Mouse (Mus musculus): ENCODE results near the gene Man1b1.

Man1b1 gene

DNA sequence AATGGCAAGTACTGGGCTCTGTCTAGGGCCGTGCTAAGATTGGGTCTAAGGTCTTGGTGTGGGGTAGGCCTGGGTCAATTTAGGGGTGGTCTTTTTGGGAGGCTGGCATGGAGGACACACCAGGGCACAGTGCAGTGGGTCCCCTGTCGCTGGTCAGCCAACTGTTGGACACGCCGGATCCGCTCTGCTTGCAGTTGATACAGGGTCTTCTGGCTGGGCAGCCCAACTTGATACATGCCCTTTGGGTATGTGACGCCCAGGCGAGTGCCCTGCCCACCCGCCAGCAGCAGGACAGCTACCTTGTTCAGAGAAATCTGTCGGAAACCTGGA lies 32.6 kb downstream of the Man1b1 start:
- DNase-seq = no peak

DNA sequence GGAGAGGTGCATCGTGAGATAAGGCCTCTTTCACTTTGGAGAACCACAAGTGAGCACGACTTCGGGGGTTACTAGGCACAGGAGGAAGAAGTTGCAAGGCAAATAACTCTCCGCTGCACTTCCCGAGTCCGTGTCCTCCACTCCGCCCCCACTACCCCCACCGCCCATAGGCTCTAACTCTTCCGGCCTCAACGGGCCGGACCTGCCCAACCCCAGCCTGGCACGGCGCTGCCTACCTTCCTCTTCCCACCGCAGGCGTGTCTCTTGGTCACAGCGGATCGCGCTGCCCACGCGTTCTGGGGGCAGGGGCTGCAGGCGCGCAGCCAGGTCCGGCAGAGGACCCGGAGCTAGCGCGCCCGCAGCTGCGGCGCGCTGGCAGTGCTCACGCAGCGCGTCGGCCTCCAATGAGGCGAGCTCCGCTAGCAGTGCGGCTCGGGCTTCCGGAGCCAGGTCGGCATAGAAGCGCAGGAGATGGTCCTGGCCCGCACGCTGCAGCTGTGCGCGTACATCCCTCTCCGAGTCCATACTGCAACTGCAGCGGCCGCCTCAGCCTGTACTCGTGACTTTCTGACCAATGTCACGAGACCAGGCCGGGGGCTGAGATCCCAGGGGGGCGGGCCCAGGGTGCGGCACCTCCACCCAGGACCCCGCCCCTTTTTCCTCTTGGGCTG lies 33.1 kb downstream of the Man1b1 start, which contains the start of gene Uap1l1:
TSS of gene Uap1l1 (minus strand) at position 592 of the 671 bp plus-strand sequence.
- peak; percentile 92 for DNase-seq

DNA sequence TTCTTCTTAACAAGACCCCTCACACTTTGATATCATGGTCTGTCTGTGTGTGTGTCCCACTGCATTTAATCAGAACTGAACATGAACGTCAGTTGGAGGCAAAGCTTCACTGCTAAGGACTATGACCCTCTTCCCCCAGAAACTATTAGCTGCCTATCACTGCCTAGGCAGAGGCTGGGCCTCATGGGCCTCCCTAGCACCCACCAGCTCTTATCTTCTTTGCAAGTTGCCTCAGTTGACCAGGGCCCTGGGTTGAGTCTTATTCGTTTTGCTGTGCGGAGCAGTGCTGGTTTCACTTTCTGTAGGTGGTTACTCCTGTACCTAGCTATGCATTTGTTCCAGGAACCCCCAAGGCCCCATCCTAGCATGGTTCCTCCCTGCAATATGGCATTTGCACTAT lies 37.9 kb downstream of the Man1b1 start:
- DNase-seq = no peak

DNA sequence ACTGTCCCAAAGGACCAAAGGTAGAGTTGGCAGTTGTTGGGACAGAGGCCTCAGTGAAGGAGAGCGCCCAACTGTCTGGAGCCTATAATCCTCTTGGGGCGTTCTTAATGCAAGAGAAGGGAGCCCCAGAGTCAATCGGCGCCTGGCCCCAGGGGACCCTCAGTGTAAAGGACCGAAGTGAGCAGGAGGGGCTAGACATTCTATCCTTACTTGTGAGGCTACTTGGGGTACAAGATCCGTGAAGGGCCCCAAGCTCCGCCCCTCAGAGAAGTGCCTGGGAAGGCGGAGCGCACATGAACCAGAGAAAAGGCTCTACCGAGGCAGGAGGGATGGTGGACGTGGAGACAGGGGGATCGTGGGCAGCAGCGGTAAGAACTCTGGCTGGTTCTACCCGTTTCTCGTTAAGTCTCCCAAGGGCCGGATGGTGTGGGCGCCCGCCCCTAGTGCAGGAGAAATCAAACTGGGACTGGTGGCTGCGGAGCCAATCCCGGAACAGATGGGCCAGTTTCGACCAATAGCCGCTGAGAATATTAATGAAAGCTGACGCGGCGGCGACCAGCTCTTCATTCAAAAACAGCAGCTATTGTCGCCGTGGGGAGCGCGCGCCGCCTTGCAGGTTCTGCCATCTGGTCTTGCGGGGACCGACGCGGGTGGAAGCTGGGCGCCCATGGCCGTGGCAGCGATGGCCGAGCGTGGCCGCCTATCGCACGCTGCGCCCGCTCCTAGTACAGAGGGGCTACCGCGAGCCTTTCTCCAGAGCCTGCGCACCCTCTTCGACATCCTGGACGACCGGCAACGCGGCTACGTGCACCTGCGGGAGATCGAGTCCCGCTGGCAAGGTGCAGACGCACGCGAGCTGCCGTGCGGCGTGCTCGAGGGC lies 39.9 kb downstream of the Man1b1 start, which contains the start of gene Sapcd2:
TSS of gene Sapcd2 (plus strand) at position 558 of the 880 bp plus-strand sequence.
- DNase-seq = peak; percentile 92

DNA sequence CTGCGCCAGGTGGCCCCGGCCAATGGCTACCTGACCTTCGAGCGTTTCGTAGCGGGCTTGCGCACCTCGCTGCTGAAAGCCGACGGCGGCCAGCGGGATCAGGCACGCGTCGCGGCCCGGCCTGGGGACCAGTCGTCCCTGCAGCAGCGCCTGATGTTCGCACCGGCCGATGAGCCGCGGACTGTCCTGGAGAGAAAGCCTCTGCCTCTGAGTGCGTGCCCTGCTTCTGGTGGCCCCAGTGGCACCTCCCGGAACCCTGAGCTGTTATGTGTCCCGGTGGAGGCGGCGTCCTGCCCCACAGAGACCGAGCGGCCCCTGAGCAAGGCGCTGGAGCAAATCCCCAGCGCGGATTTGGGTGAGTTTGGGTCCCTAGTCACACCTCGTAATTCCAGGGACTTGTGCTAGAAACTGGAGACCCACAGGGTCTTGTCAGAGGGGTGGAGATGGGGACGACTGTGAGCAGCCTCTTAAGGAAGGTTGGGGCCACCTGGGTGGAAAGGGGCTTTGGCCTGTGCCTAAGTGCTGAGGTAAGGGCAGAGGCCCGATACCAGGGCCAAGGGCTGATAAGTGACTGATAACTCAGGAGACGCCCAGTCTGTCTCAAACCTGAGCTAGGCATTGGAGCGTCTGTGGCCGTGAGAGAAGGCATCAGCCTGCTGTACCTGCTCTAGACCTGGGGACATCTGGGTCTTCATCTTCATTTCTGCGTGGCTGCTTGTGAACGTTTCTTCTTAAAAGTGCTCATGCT lies 40.7 kb downstream of the Man1b1 start:
- no peak for DNase-seq

DNA sequence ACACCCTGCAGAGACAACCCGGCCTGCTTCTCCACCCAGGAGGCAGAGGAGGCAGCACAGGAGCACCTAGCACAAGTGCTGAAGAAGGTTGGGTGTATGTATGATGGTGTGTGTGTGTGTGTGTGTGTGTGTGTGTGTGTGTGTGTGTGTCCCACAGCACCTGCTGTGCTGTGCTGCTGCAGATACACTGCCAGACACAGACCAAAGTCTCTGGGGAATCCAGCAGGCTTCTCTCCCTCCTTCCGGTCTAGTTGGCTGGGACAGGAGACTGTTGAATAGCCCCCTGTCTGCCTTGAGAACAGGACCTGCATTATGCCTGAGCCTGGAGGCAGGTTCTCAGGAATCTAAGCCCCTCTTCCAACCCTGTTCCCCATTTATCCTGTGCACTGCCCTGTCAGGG lies 41.3 kb downstream of the Man1b1 start:
- DNase-seq = no peak

DNA sequence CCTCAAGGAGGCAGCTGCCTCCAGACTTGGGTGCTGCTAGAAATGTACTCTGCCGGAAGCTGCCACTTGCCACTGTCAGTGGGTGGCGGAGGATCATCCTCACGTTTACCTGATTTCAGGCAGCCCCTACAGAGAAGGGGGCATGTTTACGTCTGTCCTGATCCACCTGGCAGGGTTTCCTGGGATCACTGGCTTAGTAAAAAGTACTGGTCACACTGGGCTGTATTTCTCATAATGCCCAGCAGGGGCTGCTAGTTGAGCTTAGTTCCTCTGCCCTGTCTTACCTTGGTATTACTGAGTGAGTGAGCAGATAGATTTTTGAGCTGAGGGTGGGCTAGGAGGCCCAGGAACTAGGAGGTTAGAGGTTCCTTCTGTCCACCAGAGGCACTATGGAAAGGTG lies 44.5 kb downstream of the Man1b1 start:
- peak; percentile 71 for DNase-seq

DNA sequence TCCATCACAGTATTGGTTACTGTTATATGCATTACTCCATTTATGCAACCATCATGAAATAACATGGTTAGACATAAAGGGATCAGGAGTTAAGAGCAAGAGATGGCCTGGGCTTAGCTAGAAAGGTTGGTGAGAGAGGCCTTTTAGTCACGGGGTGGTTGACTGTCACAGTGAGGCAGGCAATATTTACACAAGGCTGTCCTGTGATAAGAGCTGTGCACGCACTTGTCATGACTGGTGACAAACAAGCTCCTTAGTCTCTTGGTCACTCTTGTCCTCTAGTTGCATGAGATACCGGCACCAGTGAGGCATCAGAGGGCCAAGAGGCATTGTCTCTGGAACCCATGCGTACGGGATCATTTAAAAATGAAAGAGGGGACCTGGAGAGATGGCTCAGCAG lies 52.4 kb downstream of the Man1b1 start:
- DNase-seq = no peak

DNA sequence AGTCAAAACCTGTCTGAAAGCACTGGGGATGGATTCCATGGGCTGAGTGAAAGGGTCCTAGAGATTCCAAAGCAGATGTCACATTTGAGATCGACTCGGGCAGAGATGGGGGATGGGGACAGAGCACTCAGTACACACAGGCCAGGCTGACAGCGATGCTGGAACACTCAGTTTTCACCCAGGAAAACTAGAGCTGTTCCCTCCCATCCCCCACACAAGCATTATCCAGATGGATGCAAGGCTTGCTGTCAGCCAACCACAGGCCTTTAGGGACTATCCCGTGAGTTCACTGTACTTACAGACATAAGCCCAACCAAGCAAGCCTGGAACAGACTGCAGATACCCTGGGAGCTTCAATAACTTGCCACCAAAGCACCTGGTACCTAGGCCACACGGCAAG lies 59.1 kb downstream of the Man1b1 start:
- no peak for DNase-seq

DNA sequence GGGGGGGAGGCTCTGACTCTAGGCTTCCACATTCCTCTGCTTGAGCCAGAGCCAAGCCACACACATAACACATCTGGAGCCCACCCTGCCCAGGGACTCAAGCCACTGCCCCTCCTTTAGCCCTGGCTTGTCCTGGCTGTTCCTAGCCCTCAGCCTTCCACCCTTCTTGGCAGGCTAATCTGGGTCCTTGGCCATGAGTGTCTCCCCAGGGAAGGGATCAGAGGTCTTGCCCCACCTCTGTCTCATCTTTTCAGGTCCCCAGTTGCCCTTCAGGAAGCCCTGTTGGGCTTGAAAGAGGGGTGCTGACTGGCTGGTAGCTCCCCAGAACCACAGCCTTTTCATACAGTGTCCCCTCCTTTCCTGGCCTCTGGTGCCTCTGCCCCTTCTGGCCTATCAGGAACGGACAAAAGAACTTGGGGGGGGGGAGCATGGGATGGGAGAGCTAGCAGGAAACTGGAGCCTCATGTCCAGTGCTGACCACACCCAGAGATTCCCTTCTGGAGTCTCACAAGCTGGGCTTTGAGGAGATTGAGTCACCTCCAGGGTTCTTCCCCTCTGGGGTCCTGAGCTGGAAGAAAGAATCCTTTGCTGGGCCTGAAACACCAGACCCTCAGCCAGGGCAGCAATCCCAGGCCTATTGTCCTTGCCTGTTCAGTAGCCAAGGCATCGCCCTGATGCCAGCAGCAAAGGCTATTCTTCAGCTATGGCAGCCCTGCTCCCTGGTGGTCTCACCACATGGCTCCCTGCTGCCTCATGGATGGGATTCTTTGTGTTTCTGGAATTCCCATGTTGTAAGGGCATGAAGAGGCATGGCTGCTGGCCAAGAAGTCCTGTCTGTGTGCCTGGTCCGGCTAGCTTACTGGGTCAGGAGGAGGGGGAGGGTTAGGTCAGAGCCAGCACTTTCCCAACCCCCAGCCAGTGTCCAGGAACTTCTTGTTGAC lies 62.4 kb downstream of the Man1b1 start:
- DNase-seq = no peak

DNA sequence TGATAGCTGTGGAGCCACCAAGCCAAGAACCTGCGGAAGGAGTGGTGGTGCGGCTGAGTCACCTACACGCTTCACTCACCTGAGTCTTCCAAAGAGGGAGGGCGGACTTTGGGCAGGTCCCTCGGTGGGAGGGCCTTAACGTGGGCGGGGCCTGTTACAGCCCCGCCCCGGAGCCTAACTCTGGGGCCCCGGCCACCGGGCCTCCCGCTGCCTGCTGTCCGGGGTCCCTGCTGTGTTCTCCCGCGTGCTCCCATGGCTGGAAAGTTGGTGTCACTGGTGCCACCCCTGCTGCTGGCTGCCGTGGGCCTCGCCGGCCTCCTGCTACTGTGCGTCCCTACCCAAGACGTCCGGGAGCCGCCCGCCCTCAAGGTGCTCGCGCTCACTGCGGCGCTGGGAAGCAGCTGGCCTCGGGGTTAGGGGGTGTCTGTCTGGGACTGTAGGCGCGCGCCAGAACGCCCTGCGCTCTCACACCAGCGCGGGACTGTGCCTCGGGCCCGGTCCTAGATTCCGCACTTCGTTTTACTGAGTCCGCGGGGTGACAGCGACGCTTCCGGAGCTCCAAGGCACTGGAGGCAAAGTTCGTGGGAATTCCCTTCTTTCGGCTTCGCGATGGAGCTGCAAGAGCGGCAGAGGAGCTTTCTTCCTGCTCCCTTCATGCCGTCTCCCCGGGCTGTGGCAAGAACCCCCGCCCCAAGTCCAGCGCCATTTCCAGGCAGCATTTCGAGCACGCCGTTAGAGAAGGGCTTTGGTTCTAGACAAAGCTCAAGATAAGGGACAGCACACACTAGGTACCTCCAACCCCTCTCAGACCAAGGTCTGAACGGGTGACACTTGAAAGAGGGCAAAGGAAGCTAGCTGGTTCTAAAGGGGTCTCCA lies 63.8 kb downstream of the Man1b1 start, which contains the start of gene Entpd2:
TSS of gene Entpd2 (plus strand) at position 154 of the 876 bp plus-strand sequence.
- DNase-seq = peak; percentile 66

DNA sequence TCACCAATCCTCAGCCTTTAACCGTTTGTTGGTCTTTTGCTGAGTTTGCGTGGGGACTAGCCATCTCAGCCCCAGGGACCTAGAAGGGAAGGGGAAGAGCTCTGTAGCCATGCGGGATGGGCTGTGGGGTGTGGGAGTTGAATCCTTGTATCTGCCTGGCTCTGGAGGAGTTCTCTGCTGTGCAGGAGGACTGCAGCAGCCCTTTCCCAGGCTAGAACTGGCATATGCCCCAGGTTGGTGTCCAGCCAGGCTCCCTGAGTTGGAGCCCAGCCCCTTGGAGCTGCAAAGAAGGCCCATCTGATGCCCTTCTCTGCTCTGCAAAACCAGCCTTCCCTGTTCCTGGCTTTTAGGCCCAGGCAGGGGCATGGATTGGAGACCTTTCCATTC lies 64.5 kb downstream of the Man1b1 start:
- no peak for DNase-seq

DNA sequence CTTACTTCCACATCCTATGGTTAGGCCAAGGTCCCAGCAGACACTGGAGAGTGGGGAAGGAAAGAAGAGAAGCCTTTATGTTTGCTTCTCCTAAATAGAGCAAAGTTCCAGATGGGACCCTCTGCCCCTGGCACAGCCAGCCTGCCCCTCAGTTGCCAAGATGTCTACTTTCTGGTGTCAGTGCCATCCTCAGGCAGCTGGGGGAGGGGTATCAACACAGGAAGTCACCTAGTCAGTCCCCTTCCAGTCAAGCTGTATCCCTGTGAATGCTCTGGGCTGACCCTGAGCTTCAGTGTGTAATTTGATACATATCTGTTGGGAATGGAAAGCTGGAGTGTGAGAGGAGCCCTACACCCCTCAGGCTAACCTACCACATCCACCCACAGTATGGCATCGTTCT lies 64.9 kb downstream of the Man1b1 start:
- DNase-seq = no peak

DNA sequence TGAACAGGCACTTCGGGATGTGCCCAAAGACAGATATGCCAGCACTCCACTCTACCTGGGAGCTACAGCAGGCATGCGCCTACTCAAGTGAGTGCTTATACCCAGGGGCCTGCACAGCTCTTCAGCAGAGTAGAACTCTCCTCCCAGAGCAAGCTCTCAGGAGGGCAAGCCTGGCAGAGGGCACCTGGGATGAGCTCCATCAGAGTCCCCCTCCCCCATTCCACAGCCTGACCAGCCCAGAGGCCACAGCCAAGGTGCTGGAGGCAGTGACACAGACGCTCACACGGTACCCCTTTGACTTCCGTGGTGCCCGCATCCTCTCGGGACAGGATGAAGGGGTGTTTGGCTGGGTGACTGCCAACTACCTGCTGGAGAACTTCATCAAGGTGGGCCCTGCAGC lies 65.9 kb downstream of the Man1b1 start:
- no peak for DNase-seq

DNA sequence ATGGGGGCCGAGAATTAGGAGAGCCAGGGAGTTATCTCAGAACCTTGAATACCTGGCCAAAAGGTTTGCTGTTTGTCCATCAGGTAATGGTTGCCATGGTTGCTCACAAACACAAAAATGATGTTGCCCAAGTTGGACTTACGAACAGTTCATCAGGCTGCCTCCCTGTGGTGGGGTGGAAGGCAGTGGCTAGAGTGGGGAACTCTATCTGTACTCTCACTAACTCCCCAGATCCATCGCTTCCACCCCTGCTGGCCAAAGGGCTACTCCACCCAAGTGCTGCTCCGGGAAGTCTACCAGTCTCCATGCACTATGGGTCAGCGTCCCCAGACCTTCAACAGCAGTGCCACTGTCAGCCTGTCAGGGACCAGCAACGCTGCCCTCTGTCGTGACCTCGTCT lies 66.9 kb downstream of the Man1b1 start, which contains the start of gene Npdc1:
TSS of gene Npdc1 (plus strand) at position 301 of the 400 bp plus-strand sequence.
- no peak for DNase-seq

DNA sequence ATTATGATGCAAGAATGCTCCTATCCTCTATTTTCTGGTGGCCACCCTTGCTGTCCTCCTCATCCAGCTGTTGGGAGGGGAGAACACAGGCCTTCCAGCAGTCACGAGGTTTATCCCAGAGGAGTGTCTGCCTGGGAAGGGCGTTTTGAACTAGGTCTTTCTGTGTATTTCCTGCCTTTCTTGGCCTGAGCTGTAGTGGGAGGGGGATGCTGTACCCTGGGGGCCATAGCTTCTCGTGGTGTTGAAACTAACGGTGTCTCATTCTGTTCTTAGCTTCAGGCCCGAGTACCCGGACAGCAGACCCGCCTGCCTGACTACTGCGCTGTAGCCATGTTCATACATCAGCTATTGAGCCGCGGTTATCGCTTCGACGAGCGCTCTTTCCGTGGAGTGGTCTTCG lies 68.2 kb downstream of the Man1b1 start:
- DNase-seq = no peak

DNA sequence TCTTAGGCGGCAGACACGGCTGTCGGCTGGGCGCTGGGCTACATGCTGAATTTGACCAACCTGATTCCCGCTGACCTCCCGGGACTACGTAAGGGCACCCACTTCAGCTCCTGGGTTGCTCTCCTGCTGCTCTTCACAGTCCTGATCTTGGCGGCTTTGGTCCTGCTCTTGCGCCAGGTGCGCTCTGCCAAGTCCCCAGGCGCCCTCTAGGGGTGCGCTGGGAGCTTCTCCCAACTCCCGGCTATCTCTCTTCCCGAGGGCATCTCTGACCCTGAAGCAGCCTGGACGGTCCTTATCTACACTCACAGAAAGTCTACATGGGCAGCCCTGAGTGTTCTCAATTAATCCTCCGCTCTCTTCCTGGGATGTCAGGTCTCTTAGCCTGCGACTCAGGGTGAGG lies 68.6 kb downstream of the Man1b1 start:
- DNase-seq = peak; percentile 72
